Mouse (Mus musculus): Measurements from ENCODE around the gene Fmod. TPM values are rescaled to one million over a fixed set of nuclear protein-coding genes. Genes with fewer than 3 reads are reported as not detected.

The Fmod gene
- polyA plus RNA-seq, 1 experiment from 2014 or later = 10.2 TPM

- Histone ChIP-seq H3K4me3 (peak overlapping the region; percentile 49), H3K4me1 (replicated peaks) (peaks cover 42% of the 10 kb centered on the region), H3K27me3 (no peaks in the 10 kb centered on the region), H3K36me3 (no peaks in the 10 kb centered on the region), H3K4me2 (peak overlapping the region; percentile 89), H3K27ac (replicated peaks) (peak overlapping the region; percentile 76), H3K9ac (peak overlapping the region; percentile 54), H3K9me3 (no peaks in the 10 kb centered on the region)
- 2% methylated on average over 43 of the region's 43 CpGs for WGBS
- ATAC-seq (ENCODE audit: low FRiP score, low read depth) = peak; percentile 82
Measured at GRCm38 (mm10) chr1:134092852-134093770, 56.1 kb downstream of the Fmod start.

- 59% methylated on average over 13 of the region's 13 CpGs for WGBS
- peak overlapping the region; percentile 49 for H3K4me3 ChIP-seq
- no peaks in the 10 kb centered on the region for H3K27me3 ChIP-seq
- H3K4me2 ChIP-seq = peak overlapping the region; percentile 89
- no peaks in the 10 kb centered on the region for H3K9me3 ChIP-seq
- no peak for ATAC-seq (ENCODE audit: low FRiP score, low read depth)
- H3K27ac ChIP-seq (replicated peaks) = peak overlapping the region; percentile 76
- H3K36me3 ChIP-seq = no peaks in the 10 kb centered on the region
- no peak overlapping the region; the same call in 1 of the 2 replicates for H3K9ac ChIP-seq
- H3K4me1 ChIP-seq (replicated peaks) = peaks cover 50% of the 10 kb centered on the region
Measured at GRCm38 (mm10) chr1:134093771-134094526, 56.9 kb downstream of the Fmod start.

GRCm38 (mm10) chr1:134095033-134095612, 58.1 kb downstream of the Fmod start:
- H3K27ac ChIP-seq (replicated peaks) = no peak overlapping the region
- 67% methylated on average over 7 of the region's 7 CpGs for WGBS
- no peaks in the 10 kb centered on the region for H3K9me3 ChIP-seq
- ATAC-seq (ENCODE audit: low FRiP score, low read depth) = no peak
- no peak overlapping the region for H3K4me2 ChIP-seq
- peaks cover 59% of the 10 kb centered on the region for H3K4me1 ChIP-seq (replicated peaks)
- no peak overlapping the region for H3K9ac ChIP-seq
- H3K36me3 ChIP-seq = no peaks in the 10 kb centered on the region
- H3K4me3 ChIP-seq = no peak overlapping the region
- H3K27me3 ChIP-seq = no peaks in the 10 kb centered on the region

GRCm38 (mm10) chr1:134095721-134096120, 58.7 kb downstream of the Fmod start:
- H3K9ac ChIP-seq = no peak overlapping the region
- no peaks in the 10 kb centered on the region for H3K27me3 ChIP-seq
- no peak for ATAC-seq (ENCODE audit: low FRiP score, low read depth)
- peak overlapping the region; percentile 68 for H3K27ac ChIP-seq (replicated peaks)
- H3K4me1 ChIP-seq (replicated peaks) = peaks cover 59% of the 10 kb centered on the region
- H3K4me3 ChIP-seq = no peak overlapping the region
- no peak overlapping the region for H3K4me2 ChIP-seq
- H3K36me3 ChIP-seq = no peaks in the 10 kb centered on the region
- 73% methylated on average over 4 of the region's 4 CpGs for WGBS
- no peaks in the 10 kb centered on the region for H3K9me3 ChIP-seq

- H3K4me3 ChIP-seq = no peak overlapping the region
- peaks cover 59% of the 10 kb centered on the region for H3K4me1 ChIP-seq (replicated peaks)
- 18% methylated on average over 14 of the region's 14 CpGs for WGBS
- H3K36me3 ChIP-seq = no peaks in the 10 kb centered on the region
- no peak overlapping the region for H3K9ac ChIP-seq
- ATAC-seq (ENCODE audit: low FRiP score, low read depth) = peak; percentile 46
- H3K27ac ChIP-seq (replicated peaks) = peak overlapping the region; percentile 68
- H3K27me3 ChIP-seq = no peaks in the 10 kb centered on the region
- 0 out of 2 replicates have a peak overlapping the region, but pooled peaks have one; percentile 5 for H3K4me2 ChIP-seq
- H3K9me3 ChIP-seq = no peaks in the 10 kb centered on the region
Measured at GRCm38 (mm10) chr1:134096264-134096934, 59.3 kb downstream of the Fmod start.

GRCm38 (mm10) chr1:134097080-134097855, 60.2 kb downstream of the Fmod start:
- no peaks in the 10 kb centered on the region for H3K9me3 ChIP-seq
- no peak overlapping the region for H3K4me3 ChIP-seq
- H3K4me1 ChIP-seq (replicated peaks) = peaks cover 59% of the 10 kb centered on the region
- H3K36me3 ChIP-seq = no peaks in the 10 kb centered on the region
- ATAC-seq (ENCODE audit: low FRiP score, low read depth) = no peak
- H3K27ac ChIP-seq (replicated peaks) = peak overlapping the region; percentile 68
- no peak overlapping the region for H3K9ac ChIP-seq
- no peak overlapping the region for H3K4me2 ChIP-seq
- no peaks in the 10 kb centered on the region for H3K27me3 ChIP-seq
- WGBS = 86% methylated on average over 7 of the region's 7 CpGs

Other genes with a start within 250 kb of the Fmod start
- gene Atp2b4, start 236.2 kb upstream of the Fmod start, polyA plus RNA-seq (2015; fragmentation: Nextera tagmentation; extraction: Ambion mirVana) = 11.8 and 12.4 TPM in 2 replicates
- 3.0 and 3.9 TPM in 2 replicates for gene Optc, start 129.3 kb upstream of the Fmod start, polyA plus RNA-seq (2015; fragmentation: Nextera tagmentation; extraction: Ambion mirVana)
- gene Prelp, start 115.8 kb upstream of the Fmod start, polyA plus RNA-seq (2015; fragmentation: Nextera tagmentation; extraction: Ambion mirVana) = 12.0 and 18.0 TPM in 2 replicates
- 30.4 and 49.0 TPM in 2 replicates for gene Btg2, start 41.9 kb downstream of the Fmod start, polyA plus RNA-seq (2015; fragmentation: Nextera tagmentation; extraction: Ambion mirVana)
- 0.37 and 0.38 TPM in 2 replicates for gene Chit1, start 74.0 kb downstream of the Fmod start, polyA plus RNA-seq (2015; fragmentation: Nextera tagmentation; extraction: Ambion mirVana)
- 1.4 and 2.4 TPM in 2 replicates for gene Chil1, start 144.9 kb downstream of the Fmod start, polyA plus RNA-seq (2015; fragmentation: Nextera tagmentation; extraction: Ambion mirVana)
- 0.12 and 0.29 TPM in 2 replicates for gene Mybph, start 156.2 kb downstream of the Fmod start, polyA plus RNA-seq (2015; fragmentation: Nextera tagmentation; extraction: Ambion mirVana)
- 22.5 and 26.0 TPM in 2 replicates for gene Adora1, start 198.2 kb downstream of the Fmod start, polyA plus RNA-seq (2015; fragmentation: Nextera tagmentation; extraction: Ambion mirVana)

All from hindbrain, embryonic 15.5 days (tissue).